Mouse (Mus musculus): ENCODE results near the gene Olfr960. TPM values are rescaled to one million over a fixed set of nuclear protein-coding genes. Genes with fewer than 3 reads are reported as not detected.

Gene Olfr960
- polyA plus RNA-seq, 1 experiment, result not detected

Other genes starting within 250 kb of the Olfr960 start
- not detected in 2 replicates for gene Olfr951, start 234.0 kb upstream of the Olfr960 start, polyA plus RNA-seq (2012; rRNA removed)
- not detected in 2 replicates for gene Olfr952, start 194.2 kb upstream of the Olfr960 start, polyA plus RNA-seq (2012; rRNA removed)
- gene Olfr954, start 164.7 kb upstream of the Olfr960 start, polyA plus RNA-seq (2012; rRNA removed), result not detected in 2 replicates
- not detected in 2 replicates for gene Olfr955, start 149.4 kb upstream of the Olfr960 start, polyA plus RNA-seq (2012; rRNA removed)
- gene Olfr44, start 127.4 kb upstream of the Olfr960 start, polyA plus RNA-seq (2012; rRNA removed), result not detected in 2 replicates
- gene Olfr957, start 105.6 kb upstream of the Olfr960 start, polyA plus RNA-seq (2012; rRNA removed), result not detected in 2 replicates
- not detected in 2 replicates for gene Olfr958, start 67.3 kb upstream of the Olfr960 start, polyA plus RNA-seq (2012; rRNA removed)
- gene Olfr959, start 45.8 kb upstream of the Olfr960 start, polyA plus RNA-seq (2012; rRNA removed), result not detected in 2 replicates
- gene AW551984, start 17.0 kb upstream of the Olfr960 start, polyA plus RNA-seq (2012; rRNA removed), result 14.8 and 16.8 TPM in 2 replicates
- not detected in 2 replicates for gene Olfr148, start 10.7 kb upstream of the Olfr960 start, polyA plus RNA-seq (2012; rRNA removed)
- not detected in 2 replicates for gene Olfr961, start 23.7 kb downstream of the Olfr960 start, polyA plus RNA-seq (2012; rRNA removed)
- gene Olfr963, start 45.8 kb downstream of the Olfr960 start, polyA plus RNA-seq (2012; rRNA removed), result not detected in 2 replicates
- not detected in 2 replicates for gene Olfr149, start 85.7 kb downstream of the Olfr960 start, polyA plus RNA-seq (2012; rRNA removed)
- gene Olfr965, start 90.0 kb downstream of the Olfr960 start, polyA plus RNA-seq (2012; rRNA removed), result not detected in 2 replicates
- gene Olfr150, start 109.6 kb downstream of the Olfr960 start, polyA plus RNA-seq (2012; rRNA removed), result not detected in 2 replicates
- gene Olfr967, start 124.9 kb downstream of the Olfr960 start, polyA plus RNA-seq (2012; rRNA removed), result not detected in 2 replicates
- gene Olfr968, start 161.9 kb downstream of the Olfr960 start, polyA plus RNA-seq (2012; rRNA removed), result not detected in 2 replicates
- not detected in 2 replicates for gene Olfr969, start 169.6 kb downstream of the Olfr960 start, polyA plus RNA-seq (2012; rRNA removed)
- not detected in 2 replicates for gene Olfr970, start 187.5 kb downstream of the Olfr960 start, polyA plus RNA-seq (2012; rRNA removed)
- not detected in 2 replicates for gene Olfr971, start 215.5 kb downstream of the Olfr960 start, polyA plus RNA-seq (2012; rRNA removed)
- gene Olfr972, start 245.0 kb downstream of the Olfr960 start, polyA plus RNA-seq (2012; rRNA removed), result not detected in 2 replicates

Measured in urinary bladder, adult 2 months (tissue).